Mouse (Mus musculus) liver, embryonic 15.5 days (tissue): ENCODE measurements around the gene Pitpnm3. TPM values are rescaled to one million over a fixed set of nuclear protein-coding genes. Genes with fewer than 3 reads are reported as not detected.

Experiments used
- polyA plus RNA-seq: library from polyadenylated mRNA; unstranded; fragments of >200 nt; fragmentation: Nextera tagmentation; extraction: Ambion mirVana; gene quantifications from 2 replicates; pipeline ENCODE4 v1.2.1, GENCODE M21; 2015

Gene Pitpnm3
- polyA plus RNA-seq, 1 experiment from 2014 or later = not detected

Other genes with a start within 250 kb of the Pitpnm3 start
- gene Aipl1, start 98.3 kb downstream of the Pitpnm3 start, polyA plus RNA-seq = 0.05 and 0.14 TPM in 2 replicates
- 18.5 and 20.6 TPM in 2 replicates for gene Pimreg, start 93.7 kb downstream of the Pitpnm3 start, polyA plus RNA-seq
- not detected in 2 replicates for gene Gm43951, start 71.1 kb upstream of the Pitpnm3 start, polyA plus RNA-seq
- gene 4933427D14Rik, start 71.7 kb upstream of the Pitpnm3 start, polyA plus RNA-seq = 2.2 and 2.9 TPM in 2 replicates
- gene Txndc17, start 71.8 kb upstream of the Pitpnm3 start, polyA plus RNA-seq = 67.1 and 69.1 TPM in 2 replicates
- gene Med31, start 79.8 kb upstream of the Pitpnm3 start, polyA plus RNA-seq = 11.9 and 12.3 TPM in 2 replicates
- gene Slc13a5, start 131.4 kb upstream of the Pitpnm3 start, polyA plus RNA-seq = not detected in 2 replicates
- gene Xaf1, start 165.9 kb upstream of the Pitpnm3 start, polyA plus RNA-seq = 4.0 and 4.1 TPM in 2 replicates
- not detected in 2 replicates for gene Fbxo39, start 178.7 kb upstream of the Pitpnm3 start, polyA plus RNA-seq
- gene Tekt1, start 226.7 kb upstream of the Pitpnm3 start, polyA plus RNA-seq = not detected in 2 replicates